Mouse (Mus musculus): ENCODE data around the gene Ddx56. TPM values are rescaled to one million over a fixed set of nuclear protein-coding genes. Genes with fewer than 3 reads are reported as not detected.
A peak's percentile ranks its signal among the peaks of the same experiment; 100 is the strongest.

Ddx56 gene
- total and polyA plus RNA-seq, 3 experiments: 163 to 274 (median 200) TPM

- no peaks in the 10 kb centered on the region for H3K36me3 ChIP-seq (replicated peaks in 1 of 2; ENCODE audit: control insufficient read depth in 1 of 2, insufficient read depth in 1 of 2, low read length in 1 of 2)
- no peak overlapping the region for H3K27ac ChIP-seq (ENCODE audit: insufficient read depth, low read depth)
- no peak for TF ChIP-seq JUN (IDR thresholded peaks at IDR 0.05; ENCODE audit: insufficient read depth, low read depth, low read length)
- no peak for TF ChIP-seq BHLHE40 (IDR thresholded peaks at IDR 0.05; ENCODE audit: low read depth, low read length)
- no peak for TF ChIP-seq GABPA (IDR thresholded peaks at IDR 0.05; ENCODE audit: insufficient replicate concordance, low read depth, low read length)
- TF ChIP-seq ZNF384 (IDR thresholded peaks at IDR 0.05; ENCODE audit: low read depth, low read length): no peak
- TF ChIP-seq USF2 (conservative IDR thresholded peaks at IDR 0.05; ENCODE audit: low read depth, low read length): no peak
- H3K4me2 ChIP-seq (ENCODE audit: insufficient read depth, low read depth, poor library complexity, severe bottlenecking): no peak overlapping the region
- in situ Hi-C loops (cut with MboI; ENCODE audit: low pct_ligation_motif_present, low pct_unique_long_range_greater_than_20kb, low sequenced_read_pairs): no loop called here
- H3K27me3 ChIP-seq (replicated peaks): peaks cover 14% of the 10 kb centered on the region
- peaks cover 18% of the 10 kb centered on the region for H3K9me3 ChIP-seq (replicated peaks; ENCODE audit: low read length)
- H3K79me2 ChIP-seq (replicated peaks; ENCODE audit: control insufficient read depth, extremely low read depth, insufficient read depth, poor library complexity, severe bottlenecking): no peaks in the 10 kb centered on the region
- H3K4me1 ChIP-seq (ENCODE audit: control insufficient read depth in 1 of 2, insufficient read depth in 2 of 2): no peaks in the 10 kb centered on the region
- H3K4me3 ChIP-seq (replicated peaks in 1 of 3; ENCODE audit: low read depth in 2 of 3, low read length in 2 of 3, poor library complexity in 1 of 3): no peak overlapping the region
- no peak for DNase-seq (ENCODE audit: extremely low read depth)
- dilution Hi-C loops (cut with MboI; ENCODE audit: extremely low pct_ligation_motif_present, extremely low pct_unique_long_range_greater_than_20kb, low sequenced_read_pairs): no loop called here
- H3K9ac ChIP-seq (ENCODE audit: insufficient read depth, low read depth): no peak overlapping the region
Observed at GRCm38 (mm10) chr11:6282940-6283339, 15.4 kb upstream of the Ddx56 start.

- H3K4me2 ChIP-seq (ENCODE audit: insufficient read depth, low read depth, poor library complexity, severe bottlenecking): no peak overlapping the region
- in situ Hi-C loops (cut with MboI; ENCODE audit: low pct_ligation_motif_present, low pct_unique_long_range_greater_than_20kb, low sequenced_read_pairs): no loop called here
- no peak overlapping the region for H3K4me3 ChIP-seq (replicated peaks in 1 of 3; ENCODE audit: low read depth in 2 of 3, low read length in 2 of 3, poor library complexity in 1 of 3)
- DNase-seq (ENCODE audit: extremely low read depth): no peak
- dilution Hi-C loops (cut with MboI; ENCODE audit: extremely low pct_ligation_motif_present, extremely low pct_unique_long_range_greater_than_20kb, low sequenced_read_pairs): no loop called here
- H3K4me1 ChIP-seq (ENCODE audit: control insufficient read depth in 1 of 2, insufficient read depth in 2 of 2): peaks cover 3 to 18% of the 10 kb centered on the region in 2 experiments
- TF ChIP-seq TCF12 (IDR thresholded peaks at IDR 0.05; ENCODE audit: low read depth, low read length): no peak
- TF ChIP-seq USF2 (conservative IDR thresholded peaks at IDR 0.05; ENCODE audit: low read depth, low read length): no peak
- TF ChIP-seq EP300 (IDR thresholded peaks at IDR 0.05; ENCODE audit: low read length): no peak
- no peak for TF ChIP-seq MXI1 (IDR thresholded peaks at IDR 0.05; ENCODE audit: low read depth, low read length)
- TF ChIP-seq BHLHE40 (IDR thresholded peaks at IDR 0.05; ENCODE audit: low read depth, low read length): no peak
- no peak overlapping the region for H3K9ac ChIP-seq (ENCODE audit: insufficient read depth, low read depth)
- peaks cover 16% of the 10 kb centered on the region; the same call in 1 of the 2 replicates for H3K79me2 ChIP-seq (replicated peaks; ENCODE audit: control insufficient read depth, extremely low read depth, insufficient read depth, poor library complexity, severe bottlenecking)
- peaks cover 16% of the 10 kb centered on the region for H3K9me3 ChIP-seq (replicated peaks; ENCODE audit: low read length)
- peaks cover 3% of the 10 kb centered on the region for H3K27me3 ChIP-seq (replicated peaks)
- no peak overlapping the region for H3K27ac ChIP-seq (ENCODE audit: insufficient read depth, low read depth)
- H3K36me3 ChIP-seq (replicated peaks in 1 of 2; ENCODE audit: control insufficient read depth in 1 of 2, insufficient read depth in 1 of 2, low read length in 1 of 2): peaks cover 9 to 19% of the 10 kb centered on the region in 2 experiments
Observed at GRCm38 (mm10) chr11:6276466-6276865, 8.9 kb upstream of the Ddx56 start.

GRCm38 (mm10) chr11:6275094-6275484, 7.5 kb upstream of the Ddx56 start:
- Histone ChIP-seq H3K4me2 (ENCODE audit: insufficient read depth, low read depth, poor library complexity, severe bottlenecking) (peak overlapping the region; percentile 27; the same call in 1 of the 2 replicates), H3K9ac (ENCODE audit: insufficient read depth, low read depth) (peak overlapping the region; percentile 23; the same call in 1 of the 2 replicates), H3K9me3 (replicated peaks; ENCODE audit: low read length) (peaks cover 7% of the 10 kb centered on the region), H3K27ac (ENCODE audit: insufficient read depth, low read depth) (no peak overlapping the region), H3K4me3 (replicated peaks in 1 of 3; ENCODE audit: low read depth in 2 of 3, low read length in 2 of 3, poor library complexity in 1 of 3) (peak overlapping the region in 1 of 3 experiments; percentile 69), H3K36me3 (replicated peaks in 1 of 2; ENCODE audit: control insufficient read depth in 1 of 2, insufficient read depth in 1 of 2, low read length in 1 of 2) (peaks cover 16 to 30% of the 10 kb centered on the region in 2 experiments), H3K4me1 (ENCODE audit: control insufficient read depth in 1 of 2, insufficient read depth in 2 of 2) (peaks cover 3 to 18% of the 10 kb centered on the region in 2 experiments), H3K79me2 (replicated peaks; ENCODE audit: control insufficient read depth, extremely low read depth, insufficient read depth, poor library complexity, severe bottlenecking) (peaks cover 16% of the 10 kb centered on the region; the same call in 1 of the 2 replicates), H3K27me3 (replicated peaks) (peaks cover 3% of the 10 kb centered on the region)
- dilution Hi-C loops (cut with MboI; ENCODE audit: extremely low pct_ligation_motif_present, extremely low pct_unique_long_range_greater_than_20kb, low sequenced_read_pairs) (no loop called here), in situ Hi-C loops (cut with MboI; ENCODE audit: low pct_ligation_motif_present, low pct_unique_long_range_greater_than_20kb, low sequenced_read_pairs) (no loop called here)
- no peak for DNase-seq (ENCODE audit: extremely low read depth)
- TF ChIP-seq POLR2A (IDR thresholded peaks at IDR 0.05; ENCODE audit: low read depth, low read length) (no peak), CTCF (conservative IDR thresholded peaks at IDR 0.05 in 1 of 2, IDR thresholded peaks at IDR 0.05 in 1 of 2; ENCODE audit: low read depth in 2 of 2, low read length in 2 of 2) (no peak), JUND (conservative IDR thresholded peaks at IDR 0.05; ENCODE audit: low read depth, low read length) (no peak), USF2 (conservative IDR thresholded peaks at IDR 0.05; ENCODE audit: low read depth, low read length) (no peak), PAX5 (IDR thresholded peaks at IDR 0.05; ENCODE audit: low read length) (no peak), GABPA (IDR thresholded peaks at IDR 0.05; ENCODE audit: insufficient replicate concordance, low read depth, low read length) (no peak), MEF2A (IDR thresholded peaks at IDR 0.05; ENCODE audit: borderline replicate concordance, low read depth, low read length) (no peak), JUN (IDR thresholded peaks at IDR 0.05; ENCODE audit: insufficient read depth, low read depth, low read length) (no peak), RAD21 (IDR thresholded peaks at IDR 0.05; ENCODE audit: low read depth, low read length) (no peak), ETS1 (conservative IDR thresholded peaks at IDR 0.05; ENCODE audit: low read depth, low read length) (no peak), ZKSCAN1 (IDR thresholded peaks at IDR 0.05; ENCODE audit: borderline replicate concordance, low read depth, low read length) (no peak)

All from CH12.LX (cell line).